Mouse (Mus musculus) midbrain, embryonic 11.5 days (tissue): ENCODE measurements around the gene Ache. TPM values are rescaled to one million over a fixed set of nuclear protein-coding genes. Genes with fewer than 3 reads are reported as not detected.
"Not testable (repeated sequence)": the region's sequence is repeated elsewhere in the genome, so short reads cannot be mapped to it uniquely, and the experiment has no call there.

Experiments
- ATAC-seq: fragments of 200-750 bp; cut with Nextera tagmentation; 2 replicates; pipeline ENCODE4 v1.8.0; 2017; ENCODE audit warnings: moderate TSS enrichment, moderate library complexity; ENCODE audit not compliant: low FRiP score
- DNase-seq: peaks from one replicate; pipeline ENCODE4 v3.0.0; 2015; ENCODE audit warnings: low spot score; ENCODE audit errors: missing footprints
- H3K27ac ChIP-seq: fragments of 300-500 bp; sonication (generic); 2 replicates; pipeline ENCODE4 v1.5.1; 2014; ENCODE audit warnings: low read depth, low read length
- H3K27me3 ChIP-seq: fragments of 300-500 bp; sonication (generic); 2 replicates; pipeline ENCODE4 v1.6.1; 2014; ENCODE audit warnings: mild to moderate bottlenecking, low read length, moderate library complexity, mixed read lengths; ENCODE audit not compliant: control insufficient read depth, insufficient read depth
- H3K36me3 ChIP-seq: fragments of 300-500 bp; sonication (generic); 2 replicates; pipeline ENCODE4 v1.6.1; 2014; ENCODE audit warnings: mild to moderate bottlenecking, low read length, moderate library complexity, mixed read lengths; ENCODE audit not compliant: control insufficient read depth, insufficient read depth
- H3K4me1 ChIP-seq: fragments of 300-500 bp; sonication (generic); 2 replicates; pipeline ENCODE4 v1.6.1; 2014; ENCODE audit warnings: low read length; ENCODE audit not compliant: control insufficient read depth, insufficient read depth
- H3K4me2 ChIP-seq: fragments of 300-500 bp; sonication (generic); 2 replicates; pipeline ENCODE4 v1.6.1; 2014; ENCODE audit warnings: mild to moderate bottlenecking, moderate library complexity
- H3K4me3 ChIP-seq: fragments of 300-500 bp; sonication (generic); 2 replicates; pipeline ENCODE4 v1.5.1; 2014; ENCODE audit warnings: low read depth, low read length
- H3K9ac ChIP-seq: fragments of 300-500 bp; sonication (generic); 2 replicates; pipeline ENCODE4 v1.6.1; 2014; ENCODE audit warnings: low read length
- H3K9me3 ChIP-seq: fragments of 300-500 bp; sonication (generic); 2 replicates; pipeline ENCODE4 v1.6.1; 2016; ENCODE audit warnings: low read length; ENCODE audit not compliant: control insufficient read depth
- WGBS: fragments of 180-500 bp; shearing (Covaris S2); extraction: QIAGEN DNeasy Blood & Tissue Kit; methylation state at CpG from one replicate; pipeline ENCODE4 v1.1.7; 2014; 5-methylcytosine and 5-hydroxymethylcytosine counted together
- polyA plus RNA-seq: library from polyadenylated mRNA; unstranded; fragments of >200 nt; fragmentation: Nextera tagmentation; extraction: Ambion mirVana; gene quantifications from 2 replicates; pipeline ENCODE4 v1.2.1, GENCODE M21; 2014

Gene Ache
- polyA plus RNA-seq: 3.6 and 4.0 TPM in 2 replicates

- H3K4me1 ChIP-seq: peaks cover 19% of the 10 kb centered on the region
- peaks cover 31% of the 10 kb centered on the region for H3K27me3 ChIP-seq
- DNase-seq (peak; percentile 94), ATAC-seq (peak; percentile 57)
- H3K4me2 ChIP-seq: peak within 1 kb of the TSS; percentile 95
- H3K4me3 ChIP-seq: peak within 1 kb of the TSS; percentile 42
- peak within 1 kb of the TSS; percentile 58 for H3K9ac ChIP-seq
- WGBS: under 1% methylated on average over 40 of the region's 40 CpGs
- no peak within 1 kb of the TSS; the same call in 1 of the 2 replicates for H3K27ac ChIP-seq
- no peaks in the 10 kb centered on the region for H3K9me3 ChIP-seq
- no peaks in the 10 kb centered on the region for H3K36me3 ChIP-seq
Observed at GRCm38 (mm10) chr5:137287032-137287952, at the start of gene Ache. Gene Ache (plus strand): TSS chr5:137287519.

GRCm38 (mm10) chr5:137263897-137264720 lies 23.2 kb upstream of the Ache start:
- 89% methylated on average over 14 of the region's 14 CpGs for WGBS
- Histone ChIP-seq H3K9me3 (no peaks in the 10 kb centered on the region), H3K36me3 (no peaks in the 10 kb centered on the region), H3K4me1 (0 out of 2 replicates have a peak, but pooled peaks cover 2% of the 10 kb centered on the region), H3K4me3 (no peak overlapping the region), H3K9ac (no peak overlapping the region), H3K27ac (no peak overlapping the region), H3K4me2 (no peak overlapping the region), H3K27me3 (no peaks in the 10 kb centered on the region)
- ATAC-seq (no peak), DNase-seq (no peak)

- peak; percentile 60 for DNase-seq
- Histone ChIP-seq H3K36me3 (no peaks in the 10 kb centered on the region), H3K4me3 (no peak overlapping the region), H3K4me1 (0 out of 2 replicates have a peak, but pooled peaks cover 2% of the 10 kb centered on the region), H3K9ac (no peak overlapping the region), H3K9me3 (no peaks in the 10 kb centered on the region), H3K27me3 (no peaks in the 10 kb centered on the region), H3K4me2 (no peak overlapping the region), H3K27ac (no peak overlapping the region)
- WGBS: 93% methylated on average over 11 of the region's 11 CpGs
- ATAC-seq: no peak
Observed at GRCm38 (mm10) chr5:137264787-137265186, 22.5 kb upstream of the Ache start.

- H3K4me2 ChIP-seq: no peak overlapping the region
- no peak overlapping the region for H3K27ac ChIP-seq
- ATAC-seq (no peak), DNase-seq (peak; percentile 45)
- H3K9me3 ChIP-seq: no peaks in the 10 kb centered on the region
- no peaks in the 10 kb centered on the region for H3K36me3 ChIP-seq
- peak overlapping the region; percentile 33; the same call in 1 of the 2 replicates for H3K9ac ChIP-seq
- H3K4me1 ChIP-seq: 0 out of 2 replicates have a peak, but pooled peaks cover 2% of the 10 kb centered on the region
- no peaks in the 10 kb centered on the region for H3K27me3 ChIP-seq
- WGBS: 41% methylated on average over 15 of the region's 18 CpGs
- H3K4me3 ChIP-seq: no peak overlapping the region
Observed at GRCm38 (mm10) chr5:137268131-137268910, 19.0 kb upstream of the Ache start.

- H3K27me3 ChIP-seq: no peaks in the 10 kb centered on the region
- H3K9me3 ChIP-seq: no peaks in the 10 kb centered on the region
- 63% methylated on average over 18 of the region's 18 CpGs for WGBS
- no peak overlapping the region for H3K9ac ChIP-seq
- no peaks in the 10 kb centered on the region for H3K36me3 ChIP-seq
- H3K4me2 ChIP-seq: no peak overlapping the region
- H3K27ac ChIP-seq: no peak overlapping the region
- ATAC-seq (no peak), DNase-seq (peak; percentile 82)
- H3K4me3 ChIP-seq: no peak overlapping the region
- H3K4me1 ChIP-seq: no peaks in the 10 kb centered on the region
Observed at GRCm38 (mm10) chr5:137277360-137278342, 9.7 kb upstream of the Ache start.

GRCm38 (mm10) chr5:137284411-137284810 lies 2.9 kb upstream of the Ache start:
- peak; percentile 64 for DNase-seq
- not testable (repeated sequence) for ATAC-seq, H3K27ac ChIP-seq, H3K4me2 ChIP-seq, H3K36me3 ChIP-seq, H3K4me3 ChIP-seq, H3K9me3 ChIP-seq, H3K9ac ChIP-seq
- peaks cover 16% of the 10 kb centered on the region for H3K27me3 ChIP-seq
- peaks cover 19% of the 10 kb centered on the region for H3K4me1 ChIP-seq
- WGBS: 92% methylated on average over 5 of the region's 6 CpGs

GRCm38 (mm10) chr5:137285045-137285444 lies 2.3 kb upstream of the Ache start:
- 57% methylated on average over 5 of the region's 5 CpGs for WGBS
- Histone ChIP-seq H3K27ac (no peak overlapping the region), H3K27me3 (peaks cover 23% of the 10 kb centered on the region), H3K9ac (no peak overlapping the region), H3K4me3 (no peak overlapping the region), H3K4me1 (peaks cover 19% of the 10 kb centered on the region), H3K9me3 (no peaks in the 10 kb centered on the region), H3K4me2 (no peak overlapping the region), H3K36me3 (no peaks in the 10 kb centered on the region)
- ATAC-seq: no peak
- peak; percentile 89 for DNase-seq

- Histone ChIP-seq H3K27ac (no peak overlapping the region), H3K4me3 (no peak overlapping the region), H3K9ac (no peak overlapping the region), H3K27me3 (peaks cover 28% of the 10 kb centered on the region), H3K36me3 (no peaks in the 10 kb centered on the region), H3K4me1 (peaks cover 19% of the 10 kb centered on the region), H3K4me2 (no peak overlapping the region), H3K9me3 (no peaks in the 10 kb centered on the region)
- ATAC-seq (no peak), DNase-seq (peak; percentile 69)
- 51% methylated on average over 7 of the region's 7 CpGs for WGBS
Observed at GRCm38 (mm10) chr5:137285986-137286385, 1.3 kb upstream of the Ache start.
